Mouse (Mus musculus) myocyte (in vitro differentiated cells): ENCODE results near the gene Ahnak. TPM values are rescaled to one million over a fixed set of nuclear protein-coding genes. Genes with fewer than 3 reads are reported as not detected.

Experiments used
- H3K27me3 ChIP-seq: one replicate; pipeline ENCODE4 v1.6.1; 2011; ENCODE audit not compliant: control insufficient read depth, insufficient read depth, insufficient read length
- H3K36me3 ChIP-seq: one replicate; pipeline ENCODE4 v1.6.1; 2011; ENCODE audit not compliant: control insufficient read depth, insufficient read depth
- H3K4me2 ChIP-seq: one replicate; pipeline ENCODE4 v1.6.1; 2011; ENCODE audit warnings: low read depth, control low read depth
- H3K4me3 ChIP-seq: one replicate; pipeline ENCODE4 v1.5.1; 2011; ENCODE audit warnings: mild to moderate bottlenecking, control low read depth, moderate library complexity
- H3K79me2 ChIP-seq: one replicate; pipeline ENCODE4 v1.6.1; 2011; ENCODE audit not compliant: control insufficient read depth, insufficient read depth
- H3ac ChIP-seq: one replicate; pipeline ENCODE4 v1.6.1; 2011; ENCODE audit not compliant: control insufficient read depth, insufficient read length
- CEBPB ChIP-seq: IDR thresholded peaks from 2 replicates; pipeline ENCODE4 v1.6.1; 2011; ENCODE audit warnings: mild to moderate bottlenecking, moderate library complexity; ENCODE audit not compliant: poor library complexity, insufficient read depth, severe bottlenecking
- E2F4 ChIP-seq: IDR thresholded peaks from one replicate; pipeline ENCODE4 v1.6.1; 2011; ENCODE audit warnings: mild to moderate bottlenecking, control low read depth, moderate library complexity; ENCODE audit not compliant: insufficient read depth
- MAX ChIP-seq: IDR thresholded peaks from one replicate; pipeline ENCODE4 v1.6.1; 2011; ENCODE audit warnings: low read depth, mild to moderate bottlenecking, control low read depth
- MYOD1 ChIP-seq, 3 experiments: IDR thresholded peaks; one replicate each; pipeline ENCODE4 v1.6.1; 2011; ENCODE audit warnings: control low read depth in 2 of 3, low read depth in 2 of 3, mild to moderate bottlenecking in 2 of 3, moderate library complexity in 1 of 3; ENCODE audit not compliant: insufficient read length in 2 of 3, control insufficient read depth in 1 of 3
- MYOG ChIP-seq, 3 experiments: IDR thresholded peaks; one replicate each; pipeline ENCODE4 v1.6.1; 2011; ENCODE audit warnings: control low read depth in 2 of 3, low read depth in 2 of 3, mild to moderate bottlenecking in 2 of 3; ENCODE audit not compliant: insufficient read length in 2 of 3, control insufficient read depth in 1 of 3, insufficient read depth in 1 of 3
- POLR2A ChIP-seq: IDR thresholded peaks from one replicate; pipeline ENCODE4 v1.6.1; 2011; ENCODE audit warnings: low read depth, mild to moderate bottlenecking, control low read depth, moderate library complexity; ENCODE audit not compliant: insufficient read length
- POLR2AphosphoS2 ChIP-seq: IDR thresholded peaks from one replicate; pipeline ENCODE4 v1.6.1; 2011; ENCODE audit warnings: low read depth, control low read depth; ENCODE audit not compliant: insufficient read length
- REST ChIP-seq: IDR thresholded peaks from one replicate; pipeline ENCODE4 v1.6.1; 2011; ENCODE audit warnings: mild to moderate bottlenecking, control low read depth, moderate library complexity; ENCODE audit not compliant: insufficient read depth, insufficient read length
- SRF ChIP-seq: IDR thresholded peaks from one replicate; pipeline ENCODE4 v1.6.1; 2011; ENCODE audit warnings: low read depth; ENCODE audit not compliant: control insufficient read depth, insufficient read length
- TCF12 ChIP-seq: IDR thresholded peaks from one replicate; pipeline ENCODE4 v1.6.1; 2011; ENCODE audit warnings: mild to moderate bottlenecking, control low read depth; ENCODE audit not compliant: poor library complexity, insufficient read depth, severe bottlenecking
- TCF3 ChIP-seq: IDR thresholded peaks from one replicate; pipeline ENCODE4 v1.6.1; 2011; ENCODE audit warnings: low read depth, control low read depth; ENCODE audit not compliant: insufficient read length
- USF1 ChIP-seq: IDR thresholded peaks from one replicate; pipeline ENCODE4 v1.6.1; 2011; ENCODE audit warnings: low read depth, mild to moderate bottlenecking, control low read depth, moderate library complexity
- polyA plus RNA-seq: library from polyadenylated mRNA; unstranded; fragments of >200 nt; fragmentation: generic; extraction: Trizol; gene quantifications from one replicate; pipeline ENCODE4 v1.2.1, GENCODE M21; 2012; ENCODE audit warnings: missing spikeins

Gene Ahnak
- polyA plus RNA-seq, 1 experiment, result 93.3 TPM

DNA sequence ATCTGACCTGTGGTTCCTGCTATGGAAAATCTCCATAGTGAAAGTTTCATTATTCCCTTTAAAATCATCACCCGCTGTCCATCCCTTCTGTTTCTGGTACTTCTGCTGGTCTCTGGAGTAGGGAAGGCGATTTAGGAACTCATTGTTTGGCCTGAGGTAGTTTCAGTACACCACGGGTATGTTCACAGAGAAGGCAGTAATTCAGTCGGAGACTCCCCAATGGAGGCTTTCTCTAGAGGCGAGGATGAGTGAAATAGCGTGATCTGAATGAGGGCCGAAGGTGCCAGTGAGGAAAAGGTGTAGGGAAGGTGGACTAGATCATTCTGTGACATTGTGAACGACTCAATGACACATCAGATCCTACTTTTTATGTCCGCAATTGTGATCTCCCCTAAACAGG, 34.9 kb upstream of the Ahnak start:
- Histone ChIP-seq H3K4me3 (peak overlapping the region; percentile 80), H3K27me3 (no peaks in the 10 kb centered on the region)
- TF ChIP-seq USF1 (no peak), POLR2A (no peak), TCF3 (no peak), MYOG (IDR thresholded peaks at IDR 0.05; ENCODE audit: control insufficient read depth in 1 of 3, insufficient read depth in 1 of 3, insufficient read length in 2 of 3, low read depth in 2 of 3) (no peak), SRF (no peak), CEBPB (no peak)

DNA sequence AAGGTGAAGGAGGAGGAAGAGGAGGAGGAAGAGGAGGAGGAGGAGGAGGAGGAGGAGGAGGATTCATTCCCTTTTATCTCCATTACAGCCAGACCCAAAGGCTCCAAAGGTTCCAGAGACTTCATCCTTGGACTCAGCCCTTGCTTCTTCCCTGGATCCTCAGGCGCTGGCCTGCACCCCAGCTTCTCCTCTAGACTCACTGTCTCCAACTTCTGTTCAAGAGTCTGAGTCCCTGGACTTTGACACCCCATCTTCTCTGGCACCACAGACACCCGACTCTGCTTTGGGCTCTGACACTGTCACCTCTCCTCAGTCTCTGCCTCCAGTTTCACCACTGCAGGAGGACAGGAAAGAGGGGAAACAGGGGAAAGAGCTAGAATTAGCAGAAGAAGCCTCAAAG, 26.8 kb upstream of the Ahnak start:
- Histone ChIP-seq H3K79me2 (peaks cover 11% of the 10 kb centered on the region), H3K36me3 (peaks cover 42% of the 10 kb centered on the region), H3ac (no peak overlapping the region), H3K27me3 (no peaks in the 10 kb centered on the region), H3K4me2 (no peak overlapping the region), H3K4me3 (no peak overlapping the region)
- no peak for TF ChIP-seq SRF
- no peak for TF ChIP-seq MYOG (IDR thresholded peaks at IDR 0.05; ENCODE audit: control insufficient read depth in 1 of 3, insufficient read depth in 1 of 3, insufficient read length in 2 of 3, low read depth in 2 of 3)
- no peak for TF ChIP-seq TCF12
- TF ChIP-seq POLR2AphosphoS2, result no peak
- TF ChIP-seq CEBPB, result no peak
- no peak for TF ChIP-seq MYOD1 (IDR thresholded peaks at IDR 0.05; ENCODE audit: control insufficient read depth in 1 of 3, insufficient read length in 2 of 3, low read depth in 2 of 3)
- TF ChIP-seq POLR2A, result no peak

More for the DNA sequence above, 34.9 kb upstream of the Ahnak start:
- Histone ChIP-seq H3K79me2 (peaks cover 35% of the 10 kb centered on the region), H3K36me3 (peaks cover 37% of the 10 kb centered on the region), H3ac (peak overlapping the region; percentile 41), H3K4me2 (peak overlapping the region; percentile 96)

DNA sequence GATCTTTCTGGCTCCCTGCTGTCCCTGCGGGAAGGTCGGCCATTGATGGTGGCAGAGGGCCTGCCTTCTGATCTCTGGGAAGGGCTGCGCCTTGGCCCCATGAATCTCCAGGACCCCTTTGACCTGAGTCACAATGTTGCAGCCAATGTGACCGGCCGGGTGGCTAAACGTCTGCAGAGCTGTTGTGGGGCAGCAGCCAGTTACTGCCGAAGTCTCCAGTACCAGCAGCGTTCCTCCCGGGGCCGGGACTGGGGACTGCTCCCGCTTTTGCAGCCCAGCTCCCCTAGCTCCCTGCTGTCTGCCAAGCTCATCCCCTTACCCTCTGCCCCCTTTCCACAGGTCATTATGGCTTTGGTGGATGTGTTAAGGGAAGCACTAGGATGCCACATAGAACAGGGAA, 24.0 kb upstream of the Ahnak start:
- no peak overlapping the region for H3ac ChIP-seq
- H3K79me2 ChIP-seq, result peaks cover 35% of the 10 kb centered on the region
- H3K4me2 ChIP-seq, result peak overlapping the region; percentile 87
- H3K36me3 ChIP-seq, result peaks cover 43% of the 10 kb centered on the region
- TF ChIP-seq REST (no peak), SRF (no peak), MYOG (IDR thresholded peaks at IDR 0.05; ENCODE audit: control insufficient read depth in 1 of 3, insufficient read depth in 1 of 3, insufficient read length in 2 of 3, low read depth in 2 of 3) (no peak), MAX (no peak), TCF3 (no peak), POLR2A (no peak), TCF12 (no peak), CEBPB (no peak), E2F4 (no peak), POLR2AphosphoS2 (no peak), MYOD1 (IDR thresholded peaks at IDR 0.05; ENCODE audit: control insufficient read depth in 1 of 3, insufficient read length in 2 of 3, low read depth in 2 of 3) (no peak), USF1 (no peak)
- H3K4me3 ChIP-seq, result no peak overlapping the region
- no peaks in the 10 kb centered on the region for H3K27me3 ChIP-seq

DNA sequence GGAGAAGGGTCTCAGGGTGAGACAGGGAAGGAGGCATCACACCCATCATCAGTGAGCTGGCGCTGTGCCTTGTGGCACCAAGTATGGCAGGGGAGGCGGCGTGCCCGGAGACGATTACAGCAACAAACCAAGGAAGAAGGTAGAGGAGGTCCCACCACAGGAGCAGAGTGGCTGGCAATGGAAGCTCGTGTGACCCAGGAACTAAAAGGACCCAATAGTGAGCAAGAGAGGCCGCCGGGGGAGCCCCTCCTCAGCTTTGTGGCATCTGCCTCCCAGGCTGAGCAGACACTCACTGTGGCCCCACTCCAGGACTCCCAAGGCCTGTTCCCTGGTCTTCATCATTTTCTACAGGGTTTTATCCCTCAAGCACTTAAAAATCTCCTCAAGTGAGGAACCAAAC, 23.3 kb upstream of the Ahnak start:
- Histone ChIP-seq H3K4me2 (peak overlapping the region; percentile 87), H3K36me3 (peaks cover 44% of the 10 kb centered on the region), H3K27me3 (no peaks in the 10 kb centered on the region), H3ac (no peak overlapping the region), H3K4me3 (peak overlapping the region; percentile 97), H3K79me2 (peaks cover 42% of the 10 kb centered on the region)
- TF ChIP-seq TCF12 (no peak), POLR2AphosphoS2 (peak; percentile 63)

DNA sequence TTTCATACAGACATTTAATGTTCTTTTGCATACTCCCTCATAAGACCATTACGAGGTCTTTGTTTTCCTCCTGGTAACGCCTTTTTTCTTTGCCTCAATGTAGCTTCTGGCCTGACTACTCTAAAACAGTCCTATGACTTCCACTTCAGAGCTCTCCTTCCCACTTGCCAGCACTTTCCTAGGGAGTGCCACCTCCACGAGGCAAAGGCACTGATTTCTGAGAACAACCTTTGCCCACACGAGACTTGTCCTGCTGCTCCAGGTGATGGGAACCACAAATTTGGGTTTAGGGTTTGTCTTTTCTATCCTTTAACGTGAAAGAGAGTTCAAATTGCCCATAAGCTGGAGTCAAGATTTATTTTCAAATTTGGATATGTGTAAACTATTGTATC, 22.9 kb upstream of the Ahnak start:
- Histone ChIP-seq H3K27me3 (no peaks in the 10 kb centered on the region), H3K36me3 (peaks cover 44% of the 10 kb centered on the region), H3K4me3 (peak overlapping the region; percentile 97), H3K4me2 (peak overlapping the region; percentile 87), H3K79me2 (peaks cover 46% of the 10 kb centered on the region), H3ac (peak overlapping the region; percentile 73)
- TF ChIP-seq CEBPB, result no peak
- no peak for TF ChIP-seq E2F4
- no peak for TF ChIP-seq TCF12
- TF ChIP-seq REST, result no peak
- no peak for TF ChIP-seq MYOG (IDR thresholded peaks at IDR 0.05; ENCODE audit: control insufficient read depth in 1 of 3, insufficient read depth in 1 of 3, insufficient read length in 2 of 3, low read depth in 2 of 3)
- no peak for TF ChIP-seq SRF
- TF ChIP-seq POLR2A, result no peak
- TF ChIP-seq MYOD1 (IDR thresholded peaks at IDR 0.05; ENCODE audit: control insufficient read depth in 1 of 3, insufficient read length in 2 of 3, low read depth in 2 of 3), result no peak
- no peak for TF ChIP-seq MAX
- no peak for TF ChIP-seq TCF3
- TF ChIP-seq USF1, result no peak
- no peak for TF ChIP-seq POLR2AphosphoS2
